Mouse (Mus musculus) gastrocnemius, postnatal 25 days (tissue): ENCODE data around the gene Snd1. TPM values are rescaled to one million over a fixed set of nuclear protein-coding genes. Genes with fewer than 3 reads are reported as not detected.

ENCODE experiments used
- DNase-seq: peaks from one replicate; pipeline ENCODE4 v3.0.0; 2022
- total RNA-seq, 2 experiments: library from RNA; stranded (reverse); gene quantifications; 1 replicate in 1 of 2; 2 replicates in 1 of 2; pipeline ENCODE4 v1.2.3; 2021

Gene Snd1
- total RNA-seq, 2 experiments from 2014 or later, result 35.4 to 40.7 TPM

DNA sequence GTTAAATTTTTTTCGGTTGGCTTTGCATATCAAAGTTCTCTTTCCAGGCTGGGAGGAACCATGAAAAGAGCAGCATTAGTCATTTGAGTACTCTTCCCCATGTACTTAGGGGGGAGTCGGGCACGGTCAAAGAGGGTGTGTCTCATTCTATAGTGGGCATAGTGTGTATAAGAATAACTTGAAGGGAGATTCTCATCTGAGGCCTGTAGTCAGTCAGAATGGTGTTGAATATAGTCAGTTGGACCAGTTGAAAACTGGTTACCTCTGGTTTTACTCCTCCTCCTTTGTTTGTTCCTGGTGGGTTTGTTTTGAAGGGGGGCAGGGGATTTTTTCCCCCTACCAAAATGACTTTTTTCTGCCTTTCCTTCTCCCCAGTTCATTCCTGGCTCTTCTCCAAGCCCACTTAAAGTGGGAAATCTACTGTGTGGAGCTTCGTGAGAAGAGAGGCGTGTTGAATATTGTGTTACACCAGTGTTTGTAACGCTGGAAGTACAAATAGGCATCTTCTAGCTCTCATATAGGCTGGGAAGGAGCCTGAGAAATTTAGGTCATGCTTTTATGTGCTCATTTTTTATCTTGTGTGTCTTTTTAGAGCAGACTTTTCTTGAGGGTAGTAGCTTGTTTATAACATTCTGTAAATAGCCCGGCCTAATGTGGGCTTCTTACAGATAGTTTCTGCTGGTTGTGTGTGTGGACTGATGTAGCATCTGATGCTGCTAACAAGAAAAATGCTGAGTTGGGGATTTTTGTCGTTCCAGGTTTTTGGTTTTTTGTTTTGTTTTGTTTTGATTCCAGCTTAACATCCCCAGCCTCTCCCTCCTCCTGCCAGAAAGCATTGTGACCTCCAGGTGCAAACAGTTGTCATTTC is 231.4 kb downstream of the Snd1 start:
- DNase-seq, result no peak

DNA sequence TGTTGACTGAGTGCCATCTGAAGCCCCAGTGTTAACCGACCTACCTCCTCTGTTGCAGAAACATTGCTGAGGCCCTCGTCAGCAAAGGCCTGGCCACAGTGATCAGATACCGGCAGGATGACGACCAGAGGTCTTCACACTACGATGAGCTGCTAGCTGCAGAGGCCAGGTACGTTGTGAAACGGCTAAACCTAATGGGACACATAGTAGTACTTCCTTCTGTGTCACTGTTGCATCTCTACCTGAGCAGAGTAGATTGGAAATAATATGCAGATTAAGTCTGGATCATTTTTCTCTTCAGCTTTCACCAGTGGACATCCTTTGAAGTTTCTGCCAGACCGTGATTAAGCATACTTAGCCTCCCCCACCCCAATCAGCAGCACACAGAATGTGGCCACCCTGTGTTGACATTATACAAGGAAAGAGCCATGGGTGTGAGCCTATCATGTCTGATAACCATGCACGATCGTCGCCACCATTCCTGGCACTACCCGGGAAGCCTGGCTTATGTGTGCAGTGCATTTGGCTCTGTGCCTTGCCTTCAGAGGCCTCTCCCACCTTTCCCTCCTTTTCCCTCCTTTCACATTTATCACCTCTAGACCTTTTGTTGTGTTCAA is 232.1 kb downstream of the Snd1 start:
- DNase-seq, result no peak

DNA sequence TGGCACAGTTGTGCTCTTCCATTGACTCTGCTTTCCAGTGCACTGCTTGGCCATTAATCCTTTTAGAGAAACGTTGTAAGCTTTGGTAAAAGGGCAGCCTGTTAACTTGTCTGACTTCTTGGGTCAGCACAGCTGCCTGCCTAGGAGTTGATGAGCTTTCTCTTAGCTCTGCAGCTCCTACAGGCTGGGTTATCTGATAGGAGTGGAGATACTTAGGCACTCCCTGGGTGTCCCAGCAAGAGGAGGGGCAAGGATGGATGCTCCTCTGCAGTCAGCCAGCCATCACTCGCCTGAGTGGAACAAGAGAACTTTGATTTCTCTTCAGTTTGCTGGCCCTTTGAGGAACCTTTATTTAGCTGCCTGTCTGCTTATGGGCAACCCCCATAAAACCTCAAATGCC is 235.1 kb downstream of the Snd1 start:
- DNase-seq, result no peak

DNA sequence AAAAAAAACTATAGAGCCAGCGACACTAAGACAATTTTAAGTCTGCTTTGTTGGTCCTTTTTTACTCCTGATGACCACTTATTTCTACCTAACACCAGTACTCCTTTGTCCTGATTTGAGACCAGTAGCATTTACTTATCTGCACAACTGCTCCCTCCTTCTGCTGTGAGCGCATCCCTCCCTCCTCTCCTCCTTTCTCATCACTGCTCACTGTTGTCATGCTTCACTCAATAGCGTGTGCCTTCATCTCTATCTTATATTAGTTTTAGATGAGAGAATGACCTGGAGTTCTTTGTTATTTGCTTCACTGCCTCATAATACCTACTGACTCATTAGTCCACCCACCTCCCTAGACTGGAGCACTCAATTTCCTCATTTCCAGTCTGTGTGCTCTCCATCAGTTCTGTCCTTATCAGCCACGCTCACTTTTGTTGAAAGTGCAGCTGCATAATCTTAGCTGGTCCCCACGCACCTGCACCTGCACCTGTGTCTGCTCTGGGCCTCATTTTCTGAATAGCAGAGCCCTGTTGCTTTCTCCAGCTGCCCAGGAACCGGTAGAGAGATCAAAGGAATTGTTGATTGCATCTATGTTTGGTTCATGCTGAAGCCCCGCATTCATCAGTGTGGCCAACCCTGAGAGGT is 242.4 kb downstream of the Snd1 start:
- DNase-seq, result no peak

DNA sequence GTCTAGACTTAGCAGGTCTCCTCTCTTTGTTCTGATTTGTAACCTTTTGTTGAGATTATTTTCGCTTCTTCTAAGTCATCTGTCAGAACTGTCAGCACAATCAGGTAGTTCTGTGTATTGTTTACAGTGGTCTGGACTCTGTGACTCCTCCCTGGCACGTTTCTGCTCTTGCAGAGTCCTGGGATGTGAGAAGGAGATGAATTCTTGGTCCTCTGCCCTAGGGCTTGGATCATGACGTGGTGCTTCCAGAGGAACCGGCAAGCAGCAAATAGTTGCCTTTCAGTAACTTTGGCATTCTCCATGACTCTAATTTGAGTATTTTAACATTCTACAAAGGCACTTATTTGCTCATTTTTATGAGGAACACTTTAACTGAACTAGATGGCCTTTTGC is 242.9 kb downstream of the Snd1 start:
- DNase-seq, result no peak

DNA sequence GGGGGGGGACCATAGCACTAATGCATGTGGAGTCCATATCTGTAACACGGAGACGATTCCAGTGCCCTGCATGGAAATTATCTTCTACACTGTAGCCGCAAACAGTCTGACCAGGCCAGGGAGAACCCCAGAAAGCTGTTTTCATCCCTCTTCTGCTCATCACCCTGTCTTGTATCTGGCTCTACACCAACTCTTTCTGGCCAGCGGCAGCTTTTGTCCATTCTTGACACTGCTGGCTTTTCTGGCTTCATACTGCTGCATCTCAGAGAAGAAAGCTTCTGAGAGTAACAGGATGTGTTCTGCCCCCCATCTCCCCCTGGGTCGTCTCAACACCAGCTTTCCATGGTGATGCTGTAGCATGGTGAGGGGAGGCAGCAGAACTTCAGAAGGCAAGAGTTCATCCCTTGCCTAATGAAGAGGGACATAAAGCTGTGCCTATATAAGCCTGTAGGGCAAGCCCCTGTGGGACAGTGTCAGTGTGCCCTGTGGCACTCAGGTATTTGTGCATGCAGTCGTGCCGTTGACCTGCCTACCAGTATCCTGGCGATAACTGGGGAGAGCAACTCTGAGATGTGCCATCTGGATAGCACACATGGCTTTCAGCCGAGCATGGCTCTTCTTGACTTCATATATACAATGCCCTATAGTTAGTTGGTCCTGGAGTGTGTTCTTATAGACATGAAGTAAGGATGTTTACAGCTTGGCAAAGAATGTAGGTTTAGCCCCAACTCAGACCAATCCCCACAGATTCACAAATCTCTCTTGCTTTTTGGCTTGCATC is 245.6 kb downstream of the Snd1 start:
- DNase-seq, result no peak

DNA sequence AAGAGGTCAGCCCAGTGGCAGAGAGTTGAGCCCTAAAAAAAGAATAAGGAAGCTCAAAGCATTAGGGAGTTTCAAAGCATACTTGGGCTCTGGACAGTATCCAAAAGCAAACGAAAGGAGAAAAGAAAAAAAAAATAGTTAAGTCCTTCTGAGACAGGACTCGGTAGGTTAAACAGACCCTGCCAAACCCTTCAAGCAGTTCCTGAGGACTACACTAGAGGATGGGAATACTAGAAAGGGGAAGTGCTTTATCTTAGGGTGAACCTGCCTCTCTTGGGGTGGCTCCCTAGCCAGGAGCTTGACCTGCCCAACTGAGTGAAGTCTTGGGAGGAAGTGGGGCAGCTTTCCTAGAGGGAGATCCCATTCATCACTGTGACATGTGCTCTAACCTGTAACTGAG is 248.1 kb downstream of the Snd1 start:
- DNase-seq, result no peak

DNA sequence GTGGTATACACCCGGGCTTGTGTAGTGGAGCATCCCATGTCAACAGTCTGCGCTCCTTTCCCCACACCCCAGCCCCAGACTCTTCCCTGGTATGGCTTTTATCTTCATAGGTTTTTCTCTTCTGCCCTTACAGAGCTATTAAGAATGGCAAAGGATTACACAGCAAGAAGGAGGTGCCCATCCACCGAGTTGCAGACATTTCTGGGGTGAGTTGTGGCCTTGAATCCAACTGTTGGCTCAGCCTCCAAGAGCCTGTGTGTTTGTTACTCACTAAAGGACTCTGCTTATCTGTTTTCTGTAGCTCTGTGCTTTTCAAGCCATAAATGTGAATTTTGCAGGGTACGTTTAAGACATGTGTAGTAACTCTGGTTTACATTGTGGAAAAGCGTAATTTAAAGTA is 249.8 kb downstream of the Snd1 start:
- no peak for DNase-seq

DNA sequence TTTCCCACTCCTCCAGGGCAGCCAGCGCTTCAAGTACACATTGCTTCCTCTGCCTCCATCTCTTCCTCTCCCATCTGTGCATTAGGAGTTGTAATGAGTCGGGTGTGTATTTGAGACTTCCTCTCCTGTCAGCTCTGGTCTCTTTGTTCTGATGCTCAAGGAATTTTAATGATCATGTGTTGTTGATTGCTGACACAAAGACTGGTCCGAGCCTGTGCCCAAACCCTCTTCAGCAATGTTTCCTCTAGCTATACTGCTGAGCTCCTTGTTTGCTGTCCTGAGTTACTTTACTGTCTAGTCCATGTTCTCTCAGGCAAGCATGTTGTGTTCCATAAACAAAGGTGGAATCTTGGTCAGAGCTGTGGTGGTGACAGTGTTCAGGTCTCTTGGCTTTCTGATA is 254.3 kb downstream of the Snd1 start:
- DNase-seq, result no peak

DNA sequence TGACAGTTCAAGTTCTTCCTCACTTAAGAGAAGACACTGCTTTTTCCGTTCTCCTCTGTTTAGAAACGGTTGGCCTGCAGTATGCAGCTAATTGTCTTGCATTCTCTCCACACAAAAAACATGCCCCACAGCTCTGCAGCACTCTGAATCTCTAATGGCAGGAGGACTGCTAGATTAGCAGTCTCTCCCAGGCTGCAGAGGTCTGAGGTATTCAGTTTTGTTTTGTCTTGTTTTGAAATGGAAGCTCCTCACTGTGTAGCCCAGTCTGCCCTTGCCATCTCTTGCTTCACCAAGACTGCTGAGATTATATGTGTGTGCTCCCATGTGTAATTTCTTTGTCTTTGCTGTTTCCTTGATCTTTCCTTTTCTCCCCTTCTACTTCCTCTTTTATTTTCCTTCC is 254.7 kb downstream of the Snd1 start:
- DNase-seq, result no peak

DNA sequence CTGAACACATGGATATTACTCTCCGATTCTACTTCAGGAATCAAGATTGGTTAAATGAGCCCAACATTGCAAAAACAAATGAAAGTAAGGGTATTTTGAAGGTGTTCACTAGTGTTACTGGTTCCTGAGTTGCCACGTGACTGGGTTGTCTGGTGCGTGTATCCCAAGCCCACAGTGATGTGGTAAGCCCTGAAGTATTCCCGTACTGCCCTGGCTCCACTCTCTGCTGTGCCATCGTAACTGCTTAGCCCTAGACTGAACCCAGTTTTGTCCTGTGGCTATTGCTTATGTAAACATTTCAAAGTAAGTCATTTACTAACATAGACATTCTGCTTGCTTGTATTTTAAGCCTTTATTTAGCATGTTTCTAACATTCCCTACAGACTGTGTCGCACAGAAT is 256.3 kb downstream of the Snd1 start:
- no peak for DNase-seq

DNA sequence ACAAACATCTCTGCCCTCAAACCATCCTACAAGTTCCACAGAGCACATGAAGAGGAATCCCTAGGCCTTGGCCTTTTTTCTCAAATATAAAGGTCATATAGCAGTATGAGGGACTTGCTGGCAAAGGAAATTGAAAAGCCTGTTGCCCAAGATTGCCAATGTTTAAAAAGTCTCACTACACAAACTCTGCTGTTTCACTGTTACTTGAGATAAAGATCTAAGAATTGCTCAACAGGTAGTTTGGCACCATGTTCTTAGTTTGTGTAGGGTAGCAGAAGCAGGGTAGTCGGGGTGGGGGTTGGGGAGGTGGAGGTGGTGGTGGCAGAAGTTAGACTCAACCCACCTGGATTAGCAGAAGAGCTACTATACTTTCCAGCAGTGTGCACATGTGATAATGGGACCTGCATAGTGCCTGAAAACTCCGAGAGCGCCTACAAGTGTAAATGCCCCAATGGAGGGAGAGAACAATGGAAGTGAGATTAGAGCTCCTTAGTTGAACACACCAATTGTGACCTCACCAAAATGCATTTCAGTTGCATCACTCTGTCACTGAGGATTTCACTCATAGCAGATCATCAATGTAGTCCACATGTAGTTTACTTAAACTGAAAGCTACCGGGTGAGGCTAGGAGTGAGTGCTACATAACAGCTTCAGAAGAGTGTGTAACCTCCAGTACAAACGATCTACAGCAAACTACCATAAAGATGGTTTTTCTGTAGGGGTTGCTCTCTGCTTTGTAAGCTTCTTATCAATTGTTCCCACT is 259.1 kb downstream of the Snd1 start:
- DNase-seq, result no peak

DNA sequence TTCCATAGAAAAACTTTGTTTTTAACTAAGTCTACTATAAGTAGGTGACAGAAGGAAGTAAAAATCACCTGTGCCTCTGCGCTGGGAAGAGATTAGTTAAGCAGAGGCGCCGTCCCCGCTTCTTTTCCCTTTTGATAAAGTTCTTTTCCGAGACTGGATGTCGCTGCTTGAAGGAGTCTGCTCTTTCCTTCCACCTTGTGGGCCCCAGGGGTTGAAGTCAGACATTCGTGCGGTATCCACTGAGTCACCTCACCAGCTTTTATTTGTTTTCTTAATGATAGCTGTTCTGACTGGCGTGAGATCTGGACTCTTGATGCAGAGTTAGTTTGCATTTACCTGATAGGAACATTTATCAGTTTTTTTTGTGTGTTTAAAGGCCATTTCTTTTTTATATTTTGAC is 260.2 kb downstream of the Snd1 start:
- DNase-seq, result no peak

DNA sequence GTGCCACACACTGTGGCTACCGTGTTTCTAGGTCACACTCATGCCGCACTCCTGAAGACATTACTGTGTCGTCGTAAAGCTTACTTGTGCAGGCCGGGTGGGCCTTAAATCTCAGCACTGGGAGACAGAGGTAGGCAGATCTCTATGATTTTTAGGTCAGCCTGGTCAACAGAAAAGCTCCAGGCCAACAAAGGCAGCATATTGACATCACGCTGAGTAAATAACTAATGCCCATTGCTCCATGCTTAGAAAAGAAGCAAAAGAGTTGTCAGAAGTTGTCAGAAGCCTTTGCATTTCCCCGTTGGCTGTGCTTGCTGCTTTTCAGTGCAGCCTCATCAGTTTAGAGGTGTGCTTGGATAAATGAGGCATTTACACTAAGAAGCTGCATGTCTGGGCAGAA is 261.7 kb downstream of the Snd1 start:
- DNase-seq, result no peak

DNA sequence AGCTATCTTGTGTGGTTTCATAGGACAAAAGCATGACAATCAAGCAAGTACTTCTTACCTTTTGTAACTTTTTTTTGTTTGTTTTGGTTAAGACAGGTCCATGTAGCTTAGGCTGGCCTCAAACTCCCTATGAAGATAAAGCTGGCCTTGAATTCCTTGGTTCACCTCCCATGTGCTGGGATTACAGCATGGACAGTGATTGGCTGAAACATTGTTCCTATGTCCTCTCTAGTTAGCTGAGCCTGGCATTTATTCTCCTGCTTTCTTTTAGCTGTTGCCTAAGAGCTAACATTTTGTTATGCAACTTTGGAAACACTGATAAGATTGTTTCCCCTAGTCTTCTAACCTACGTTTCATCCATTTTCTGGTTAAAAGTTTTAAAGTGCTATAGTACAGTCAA is 262.7 kb downstream of the Snd1 start:
- DNase-seq, result no peak

DNA sequence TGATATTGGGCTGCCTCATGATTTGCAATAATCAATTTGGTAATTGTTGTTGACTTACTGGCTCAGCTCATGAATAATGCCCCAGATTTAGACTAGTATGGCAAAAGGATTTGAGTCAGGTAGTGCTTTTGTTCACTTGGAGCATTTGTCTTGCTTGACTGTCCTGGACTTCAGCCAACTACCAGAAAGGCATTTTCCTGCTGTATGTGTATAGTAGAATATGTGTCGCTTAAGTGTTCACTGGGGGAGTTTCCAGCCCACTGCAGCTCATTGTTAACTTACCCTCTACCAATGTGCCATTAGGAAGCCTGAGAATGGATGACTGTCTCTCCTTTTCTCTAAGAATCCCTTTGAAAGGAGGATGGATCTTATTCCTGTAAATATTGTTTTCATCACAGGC is 268.6 kb downstream of the Snd1 start:
- no peak for DNase-seq

DNA sequence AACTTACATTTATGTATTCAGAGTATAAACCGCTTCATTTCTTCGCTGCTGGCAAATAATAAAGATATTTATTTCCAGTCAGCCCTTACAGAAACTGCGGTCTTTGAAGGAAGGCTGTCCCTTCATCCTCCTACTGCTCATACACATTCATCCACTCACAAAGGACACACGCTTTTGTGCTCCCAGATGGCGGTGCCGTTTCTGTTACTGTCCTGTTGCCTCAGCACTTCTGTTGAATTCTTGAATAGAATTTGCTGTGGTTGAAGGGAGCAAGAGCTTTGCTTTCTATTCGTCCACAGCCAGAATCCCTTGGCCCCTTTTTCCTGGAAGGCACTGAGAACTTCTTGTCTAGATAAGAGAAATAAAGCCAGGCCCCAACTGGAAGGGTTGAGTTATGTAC is 270.9 kb downstream of the Snd1 start:
- no peak for DNase-seq

DNA sequence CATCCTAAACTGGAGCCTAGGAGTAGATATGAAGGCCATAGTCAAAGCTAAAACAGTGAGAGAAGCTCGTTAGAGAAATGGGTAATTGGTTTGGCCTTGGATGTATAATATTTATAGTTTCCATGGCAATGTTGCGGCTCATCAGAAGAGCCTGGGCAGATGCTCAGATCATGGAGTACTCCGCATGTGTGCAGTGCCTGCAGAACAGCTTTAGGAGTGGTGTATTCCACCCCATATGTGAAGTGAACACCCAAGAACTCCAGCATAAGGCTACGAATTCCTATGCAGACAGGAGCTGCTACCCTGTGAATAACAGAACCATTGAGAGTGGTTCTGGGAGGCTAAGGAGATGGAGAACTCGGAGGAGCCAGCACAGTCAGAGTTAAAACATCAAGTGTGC is 272.1 kb downstream of the Snd1 start:
- no peak for DNase-seq

DNA sequence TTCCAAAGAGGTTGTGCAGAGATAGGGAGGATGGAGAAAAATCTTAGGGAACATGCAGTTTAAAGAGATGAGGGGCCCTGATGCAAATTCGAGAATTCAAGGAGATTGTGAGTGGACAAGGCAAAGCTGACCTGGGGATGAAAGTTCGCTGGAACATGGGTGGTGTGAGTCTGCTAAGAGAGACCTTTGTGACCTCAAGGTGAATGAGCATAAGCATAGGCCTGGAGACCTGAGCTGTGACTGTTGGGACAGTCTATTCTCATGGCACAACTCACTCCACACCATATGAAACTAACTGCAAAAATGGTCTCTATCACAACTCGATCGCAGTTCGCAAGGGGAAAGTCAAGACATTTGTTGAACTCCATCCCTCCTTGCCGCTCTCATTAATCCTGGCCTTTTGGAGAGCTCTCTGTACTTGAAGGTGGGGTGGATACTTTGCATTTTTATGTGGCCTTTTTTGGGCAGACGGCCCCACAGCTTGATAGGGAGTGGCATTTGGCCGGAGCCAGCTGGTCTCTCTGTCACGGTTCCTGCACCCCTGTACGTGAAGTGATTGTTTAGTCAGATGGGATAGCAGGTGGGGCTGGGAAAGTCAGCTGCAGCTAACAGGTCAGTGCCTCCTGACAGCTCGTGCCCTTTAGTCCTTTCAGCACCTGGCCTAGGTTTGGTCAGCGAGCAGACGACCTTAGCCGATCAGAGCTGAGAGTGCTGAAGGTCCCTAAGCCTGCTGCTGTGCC is 273.2 kb downstream of the Snd1 start:
- DNase-seq, result no peak

DNA sequence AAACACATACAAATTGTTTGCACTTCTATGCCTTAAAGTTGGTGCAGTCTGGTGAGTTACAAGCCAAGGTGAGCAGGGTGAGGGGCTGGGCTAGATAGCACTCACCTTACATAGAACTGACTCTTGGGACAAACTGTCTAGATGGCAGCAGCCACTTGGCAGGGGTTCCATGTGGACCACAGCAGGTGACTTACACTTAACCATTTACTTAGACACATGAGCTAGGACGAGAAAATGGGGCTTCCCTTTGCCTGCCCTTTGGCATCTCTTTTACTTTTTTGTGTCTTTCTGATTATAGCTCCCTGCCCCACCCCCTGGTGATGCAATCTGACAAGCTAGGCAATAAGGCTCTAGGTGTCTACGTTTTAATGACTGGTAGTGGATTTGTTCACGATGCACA is 274.3 kb downstream of the Snd1 start:
- DNase-seq, result no peak

DNA sequence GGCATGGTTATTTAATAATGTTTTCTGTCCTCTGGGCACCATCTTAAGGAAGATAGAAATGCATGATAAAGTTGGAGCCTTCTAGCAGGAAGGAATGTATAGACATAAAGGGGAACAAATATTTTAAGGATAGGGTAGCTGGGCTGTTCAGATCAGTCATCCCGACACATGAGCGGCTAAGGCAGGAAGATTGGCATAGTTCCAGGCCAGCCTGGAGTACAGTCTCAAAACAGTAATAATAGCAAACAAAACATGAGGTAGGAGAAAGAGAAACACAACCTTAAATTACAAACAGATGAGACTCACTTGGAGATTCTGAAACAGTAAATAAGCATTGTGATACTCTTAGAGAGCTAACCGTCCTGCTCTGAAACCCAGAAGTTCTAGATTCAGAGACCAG is 276.2 kb downstream of the Snd1 start:
- no peak for DNase-seq
